ENCODE assay signal across 15 mouse cellular contexts in the genomic region with DNA sequence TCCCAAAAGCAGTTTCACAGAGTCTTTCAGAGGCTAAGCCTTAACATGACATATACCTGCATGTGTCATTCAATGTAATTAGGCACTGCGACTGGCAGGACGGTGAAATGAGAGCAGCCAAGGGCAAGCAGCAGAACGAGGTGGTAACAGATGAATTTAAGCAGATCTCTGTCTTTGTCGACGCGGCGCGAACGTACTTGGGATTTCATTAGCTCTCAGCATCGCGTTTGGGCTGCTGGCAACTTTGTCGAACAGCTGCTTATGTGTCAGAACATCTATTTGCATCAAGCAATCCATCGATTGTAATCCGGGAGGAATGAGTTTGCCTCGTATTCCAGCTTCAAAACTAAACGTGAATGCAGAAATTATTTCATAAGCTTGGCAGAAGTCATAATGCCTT.
"Had no signal": no experiment of that assay in that cellular context is flagged by ENCODE, and none has a peak within 500 bp of the region (broad histone marks: within the 10 kb centered on the region; RNA-seq: fewer than 3 reads in every experiment).

No protein-coding gene starts in this region.

- H3K27ac ChIP-seq: layer of hippocampus, adult 2 months; limb, embryonic 12.5 days; liver, embryonic 13.5 days; lung, embryonic 15.5 days; macrophage; midbrain, embryonic 12.5 days; neural tube, embryonic 12.5 days; stomach, postnatal 0 days had no signal

- H3K4me1 ChIP-seq: limb, embryonic 12.5 days; liver, embryonic 13.5 days; lung, embryonic 15.5 days; megakaryocyte, embryonic 14.5 days; midbrain, embryonic 12.5 days; neural tube, embryonic 12.5 days had no signal

- H3K36me3 ChIP-seq: limb, embryonic 12.5 days; liver, embryonic 13.5 days; lung, embryonic 15.5 days; midbrain, embryonic 12.5 days; neural tube, embryonic 12.5 days had no signal

- H3K9me3 ChIP-seq: limb, embryonic 12.5 days; liver, embryonic 13.5 days; lung, embryonic 15.5 days; midbrain, embryonic 12.5 days; neural tube, embryonic 12.5 days had no signal

- ATAC-seq: liver, postnatal 0 days had no signal

- H3K27me3 ChIP-seq: limb, embryonic 12.5 days; liver, embryonic 13.5 days; lung, embryonic 15.5 days; megakaryocyte, embryonic 14.5 days; midbrain, embryonic 12.5 days; neural tube, embryonic 12.5 days had no signal

- H3K9ac ChIP-seq: limb, embryonic 12.5 days; liver, embryonic 13.5 days; liver, postnatal 0 days; lung, embryonic 15.5 days; midbrain, embryonic 12.5 days; neural tube, embryonic 12.5 days had no signal

- H3K4me2 ChIP-seq: limb, embryonic 12.5 days; liver, embryonic 13.5 days; lung, embryonic 15.5 days; midbrain, embryonic 12.5 days; neural tube, embryonic 12.5 days had no signal

- H3K4me3 ChIP-seq: layer of hippocampus, adult 2 months; limb, embryonic 12.5 days; liver, embryonic 13.5 days; lung, embryonic 15.5 days; megakaryocyte, embryonic 14.5 days; midbrain, embryonic 12.5 days; neural tube, embryonic 12.5 days had no signal

- DNase-seq: kidney, postnatal 4 days; liver; liver, embryonic 13.5 days; liver, postnatal 0 days; lung, postnatal 14 days; thymus, adult 18-20 months; thymus, postnatal 14 days had no signal
